Mouse (Mus musculus) ES-CJ7 (cell line): ENCODE measurements around the gene Scn4a.
"Not testable (repeated sequence)": the region's sequence is repeated elsewhere in the genome, so short reads cannot be mapped to it uniquely, and the experiment has no call there.

Experiments used
- DNase-seq: peaks from one replicate; pipeline ENCODE4 v3.0.0; 2011; ENCODE audit warnings: low read depth, low spot score

The Scn4a gene

DNA sequence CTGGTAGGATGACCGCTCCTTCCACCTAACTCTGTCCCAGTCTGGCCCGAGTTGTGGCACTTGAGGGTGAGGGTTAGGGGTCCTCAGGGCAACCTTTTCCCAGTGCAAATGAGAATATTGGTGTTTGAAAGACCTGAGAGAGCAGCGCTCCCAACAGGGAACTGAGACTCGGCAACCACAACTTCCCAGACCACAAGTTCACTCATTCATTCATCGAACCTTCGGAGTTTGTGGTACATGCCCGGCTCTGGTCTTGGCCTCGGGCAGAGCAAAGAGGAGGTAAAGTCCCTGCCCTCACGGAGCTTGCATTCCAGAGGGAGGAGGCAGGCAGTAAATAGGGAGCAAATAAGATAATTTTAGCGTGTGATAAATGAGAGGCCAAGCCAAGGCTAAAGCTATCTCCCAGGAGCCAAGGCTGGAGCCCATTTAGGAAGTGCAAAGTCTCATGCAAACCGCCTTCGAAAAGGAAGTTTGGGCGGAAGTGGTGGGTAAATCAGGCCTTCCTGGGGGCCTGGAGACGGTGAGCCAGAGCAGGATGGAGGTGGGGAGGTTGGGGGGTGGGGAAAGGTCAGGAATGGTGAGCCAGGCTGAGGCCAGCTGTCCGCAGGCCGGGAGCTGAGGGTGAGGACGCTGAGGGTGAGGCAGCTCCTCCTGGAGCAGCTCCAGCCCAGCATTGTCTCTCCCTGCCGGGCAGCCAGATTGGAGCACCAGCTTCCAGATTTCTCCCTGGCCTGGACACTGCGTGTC lies 2.5 kb upstream of the Scn4a start:
- DNase-seq: no peak

GRCm38 (mm10) chr11:106354181-106354580 lies 1.1 kb upstream of the Scn4a start:
- no peak for DNase-seq

- no peak for DNase-seq
Measured at GRCm38 (mm10) chr11:106351941-106352340, 1.1 kb downstream of the Scn4a start.

GRCm38 (mm10) chr11:106351253-106351652 lies 1.8 kb downstream of the Scn4a start:
- DNase-seq: no peak

- DNase-seq: no peak
Measured at GRCm38 (mm10) chr11:106350853-106351252, 2.2 kb downstream of the Scn4a start.

DNA sequence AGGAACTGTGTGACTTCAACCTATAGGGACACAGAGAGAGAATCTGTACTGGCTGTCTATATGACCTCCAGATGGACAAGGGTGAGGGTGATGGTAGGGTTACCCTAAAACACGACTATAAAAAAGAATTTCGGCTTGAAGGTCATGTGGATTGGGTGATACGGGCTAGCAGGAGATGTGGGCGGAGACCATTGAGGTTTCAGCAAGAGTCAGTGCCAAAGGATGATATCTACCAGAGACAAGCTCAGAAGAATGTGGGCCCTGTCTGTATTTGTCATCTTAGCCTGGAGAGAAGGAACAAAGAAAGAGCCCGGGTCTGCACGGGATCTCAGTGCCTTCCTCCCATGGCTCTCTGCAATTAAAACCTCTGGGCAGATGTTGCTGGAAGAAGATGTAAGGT lies 3.3 kb downstream of the Scn4a start:
- no peak for DNase-seq

DNA sequence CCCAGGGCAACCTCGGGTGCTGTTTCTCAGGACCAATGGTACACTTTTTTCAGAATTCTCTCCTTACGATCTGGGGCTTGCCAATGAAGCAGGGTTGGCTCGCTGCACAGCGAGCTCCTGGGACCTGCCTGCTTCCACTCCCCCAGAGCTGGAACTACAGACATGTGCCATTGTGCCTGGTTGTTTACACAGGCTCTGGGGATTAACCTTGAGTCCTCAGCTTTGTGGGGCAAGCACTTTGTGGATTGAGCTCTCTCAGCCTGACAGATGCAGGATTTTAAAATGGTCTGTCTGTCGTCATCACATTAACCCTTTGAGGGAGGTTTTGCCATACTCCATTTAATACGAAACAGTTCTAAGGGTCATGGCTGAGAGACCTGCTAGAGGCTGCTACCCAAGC lies 8.2 kb downstream of the Scn4a start:
- DNase-seq: no peak

DNA sequence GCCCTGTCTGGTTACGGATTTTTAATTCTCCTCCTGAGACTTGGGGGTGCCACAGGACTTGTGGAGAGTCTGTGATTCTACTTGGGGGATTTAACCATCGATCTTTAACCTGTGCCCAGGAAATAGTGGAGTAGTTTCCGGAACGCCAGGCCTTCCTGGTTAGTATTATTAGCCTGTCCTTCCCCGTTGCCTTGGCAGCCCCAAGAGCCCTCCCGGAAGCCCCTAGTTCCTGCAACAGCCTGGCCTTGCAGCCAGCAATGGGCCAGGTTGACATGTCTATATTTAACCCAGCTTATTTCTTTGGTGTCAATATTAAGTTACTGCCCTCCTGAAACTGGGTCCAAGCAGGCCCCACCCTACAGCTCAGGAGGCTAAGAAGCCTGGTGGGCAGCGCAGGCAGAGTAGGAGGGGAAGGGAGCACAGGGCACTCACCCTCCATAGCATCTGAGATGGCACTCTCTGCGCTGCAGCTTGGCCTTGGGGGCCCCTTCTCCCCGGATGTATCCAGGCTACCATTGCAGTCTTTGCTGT lies 12.0 kb downstream of the Scn4a start:
- DNase-seq: no peak

DNA sequence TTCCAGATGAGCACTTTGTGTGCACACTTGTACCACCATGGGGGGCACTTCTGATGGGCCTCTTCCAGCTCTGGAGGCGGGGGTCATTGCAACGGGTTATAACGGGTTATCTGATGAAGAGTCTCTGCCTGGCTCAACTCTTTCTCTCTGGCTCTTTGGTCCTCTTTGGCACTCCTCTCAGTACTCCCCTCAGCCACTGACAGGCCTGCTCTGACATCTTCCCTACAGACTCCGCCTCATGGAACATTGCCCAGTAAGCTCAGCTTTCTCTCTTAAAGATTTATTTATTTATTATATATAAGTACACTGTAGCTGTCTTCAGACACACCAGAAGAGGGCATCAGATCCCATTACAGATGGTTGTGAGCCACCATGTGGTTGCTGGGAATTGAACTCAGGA lies 13.8 kb downstream of the Scn4a start:
- DNase-seq: not testable (repeated sequence)

DNA sequence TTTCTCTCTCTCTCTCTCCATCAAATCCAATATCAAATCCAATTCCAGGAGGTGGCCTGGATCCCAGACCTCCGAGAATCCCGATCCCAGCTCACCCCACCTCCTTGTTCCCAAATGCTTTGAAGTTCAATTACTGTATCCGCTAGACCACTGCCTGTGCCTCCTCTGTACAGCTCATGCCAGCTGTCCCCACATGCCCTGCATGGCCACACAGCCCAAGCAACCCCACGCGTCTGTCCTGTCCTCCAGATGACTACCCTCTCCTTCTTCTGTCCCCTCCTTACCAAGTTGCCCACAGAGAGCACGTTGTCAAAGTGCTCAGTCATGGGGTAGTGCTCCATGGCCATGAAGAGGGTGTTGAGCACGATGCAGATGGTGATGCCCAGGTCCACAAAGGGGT lies 14.2 kb downstream of the Scn4a start:
- DNase-seq: no peak

DNA sequence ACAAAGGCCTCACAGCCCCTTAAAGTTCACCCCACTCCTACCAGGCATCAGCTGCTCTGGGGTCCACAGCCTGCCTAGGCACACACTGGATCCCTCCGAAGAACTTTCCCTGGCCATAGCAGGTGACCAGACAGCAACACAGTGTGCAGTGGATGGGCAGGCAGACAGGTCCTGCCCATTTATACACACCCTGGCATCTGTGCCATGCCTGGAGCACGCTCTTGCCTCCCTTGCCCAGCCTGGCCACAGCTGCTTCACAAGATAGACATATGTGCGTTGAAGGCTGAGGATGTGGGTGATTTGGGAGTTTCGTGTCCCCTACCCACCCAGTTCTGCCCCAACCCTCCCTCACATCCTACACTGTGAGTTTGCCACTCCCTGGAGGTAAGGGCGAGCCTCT lies 15.1 kb downstream of the Scn4a start:
- no peak for DNase-seq

DNA sequence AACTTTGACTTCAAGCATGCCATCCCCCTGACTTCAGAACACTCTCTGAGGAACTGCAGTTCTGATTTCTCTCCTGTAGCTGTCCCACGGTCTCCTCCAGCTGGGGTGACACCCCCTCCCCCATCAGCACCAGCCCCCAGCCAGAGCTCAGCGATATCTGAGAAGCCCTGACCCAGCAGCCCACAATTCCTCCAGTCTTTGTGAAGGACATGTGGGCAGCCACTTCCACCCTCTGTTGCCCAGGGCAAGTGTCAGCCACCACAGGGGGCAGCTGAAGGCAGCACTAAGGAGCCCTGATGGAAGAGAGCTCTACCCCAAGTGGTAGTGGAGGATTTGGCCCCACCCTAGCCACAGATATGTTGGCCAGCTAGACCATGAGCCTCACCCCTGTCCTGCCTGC lies 19.0 kb downstream of the Scn4a start:
- DNase-seq: no peak

DNA sequence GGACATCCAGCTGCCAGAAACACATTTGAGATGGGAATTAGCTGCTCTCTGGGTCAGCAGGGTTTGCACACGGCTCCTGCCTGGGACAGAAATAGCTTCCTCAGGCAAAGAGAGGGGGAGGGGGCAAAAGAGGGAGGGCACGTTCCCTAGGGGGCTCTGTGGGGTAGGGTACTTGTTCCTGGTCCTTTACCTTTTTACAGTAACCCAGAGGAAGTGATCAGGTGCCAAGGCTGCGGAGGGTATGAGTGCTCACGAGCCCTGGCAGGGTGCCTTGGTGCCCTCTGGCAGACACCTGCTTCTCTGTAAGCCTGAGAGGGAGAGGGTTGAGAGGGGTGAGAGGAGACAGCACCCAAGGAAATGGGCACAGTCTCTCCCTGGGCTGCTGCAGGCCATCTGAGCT lies 20.6 kb downstream of the Scn4a start:
- no peak for DNase-seq

GRCm38 (mm10) chr11:106329682-106330081 lies 23.4 kb downstream of the Scn4a start:
- DNase-seq: peak; percentile 70

DNA sequence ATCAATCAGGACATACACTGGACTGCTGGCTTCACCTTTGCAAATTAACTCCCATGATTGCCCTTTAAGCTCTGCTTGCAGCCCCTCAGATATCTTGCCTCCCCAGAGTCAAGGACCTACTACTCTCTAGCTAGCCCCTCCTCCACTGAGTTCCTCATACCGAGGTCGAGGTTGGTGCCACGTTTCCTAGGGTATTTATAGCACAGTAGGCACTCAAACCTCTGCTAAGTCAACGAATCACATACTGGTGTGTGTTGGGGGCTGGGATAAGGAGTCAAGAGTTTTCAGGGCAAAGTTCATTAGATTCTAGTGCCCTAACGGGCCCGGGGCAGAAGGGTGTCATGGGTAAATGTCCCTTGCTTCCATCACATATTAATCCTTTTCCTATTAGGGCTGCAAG lies 24.0 kb downstream of the Scn4a start:
- no peak for DNase-seq

DNA sequence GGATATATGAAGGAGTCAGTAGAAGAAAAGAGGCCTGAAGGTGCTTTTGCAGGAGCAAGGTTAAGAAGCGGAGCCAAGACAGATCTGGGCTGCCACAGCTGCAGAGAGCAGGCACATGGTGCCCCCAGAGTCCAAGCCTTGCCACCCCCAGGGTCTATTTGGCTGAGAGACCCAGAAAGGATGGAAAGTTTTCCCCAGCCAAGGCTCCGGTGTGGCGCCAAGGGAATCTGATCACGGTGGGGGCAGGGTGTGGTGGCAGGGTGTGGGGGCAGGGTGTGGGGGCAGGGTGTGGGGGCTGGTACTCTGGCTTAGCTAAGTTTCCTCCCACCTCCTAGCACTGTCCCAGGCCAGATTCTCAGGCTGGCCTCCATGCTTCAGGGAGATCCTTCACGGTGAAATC lies 24.6 kb downstream of the Scn4a start:
- DNase-seq: no peak

DNA sequence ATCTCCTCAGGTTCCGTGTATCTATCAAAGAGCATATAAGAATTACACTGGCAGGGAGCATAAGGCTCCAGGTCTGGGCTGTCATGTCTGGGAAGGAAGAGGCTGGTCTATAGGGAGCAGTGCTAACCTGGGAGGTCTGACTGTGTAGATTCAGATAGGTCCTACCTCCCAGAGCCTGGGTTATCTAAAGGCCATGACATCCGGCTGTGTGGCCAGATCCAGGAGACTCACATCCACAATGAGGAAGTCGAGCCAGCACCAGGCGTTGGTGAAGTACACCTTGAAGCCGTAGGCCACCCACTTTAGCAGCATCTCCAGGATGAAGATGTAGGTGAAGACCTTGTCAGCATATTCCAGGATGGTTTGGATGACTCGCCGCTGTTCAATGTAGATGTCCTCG lies 26.6 kb downstream of the Scn4a start:
- DNase-seq: no peak

DNA sequence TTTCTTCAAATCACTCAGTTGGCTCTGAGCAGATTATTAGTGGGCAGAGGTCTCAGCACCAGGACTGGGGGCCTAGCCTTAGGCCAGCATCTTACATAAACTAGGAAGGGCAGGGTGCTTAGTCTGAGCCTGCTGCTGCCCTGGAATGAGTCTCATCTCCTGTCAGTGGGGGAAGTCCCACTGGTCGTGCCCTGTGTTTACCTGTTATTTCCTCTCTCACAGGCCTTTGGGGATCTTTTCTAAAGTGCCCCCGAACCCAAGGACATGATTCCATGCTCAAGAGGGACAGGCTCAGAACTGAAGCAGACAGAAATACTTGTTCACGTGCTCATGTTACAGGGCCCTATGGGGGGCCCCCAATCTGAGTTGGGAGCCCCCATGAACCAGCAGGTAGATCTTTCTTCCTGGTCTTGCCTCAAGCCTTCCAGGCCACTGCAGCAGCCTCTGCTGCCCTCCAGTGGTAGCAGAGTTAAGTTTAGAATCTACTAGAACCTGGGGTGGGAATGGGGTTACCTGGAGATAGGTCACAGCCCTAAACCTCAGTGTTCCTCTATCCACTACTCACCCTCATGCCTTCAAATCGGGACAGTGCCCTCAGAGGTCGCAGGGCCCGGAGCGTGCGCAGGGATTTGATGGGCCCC lies 27.4 kb downstream of the Scn4a start:
- DNase-seq: peak; percentile 62

GRCm38 (mm10) chr11:106324858-106325257 lies 28.2 kb downstream of the Scn4a start:
- no peak for DNase-seq

- no peak for DNase-seq
Measured at GRCm38 (mm10) chr11:106318406-106319366, 34.4 kb downstream of the Scn4a start.

DNA sequence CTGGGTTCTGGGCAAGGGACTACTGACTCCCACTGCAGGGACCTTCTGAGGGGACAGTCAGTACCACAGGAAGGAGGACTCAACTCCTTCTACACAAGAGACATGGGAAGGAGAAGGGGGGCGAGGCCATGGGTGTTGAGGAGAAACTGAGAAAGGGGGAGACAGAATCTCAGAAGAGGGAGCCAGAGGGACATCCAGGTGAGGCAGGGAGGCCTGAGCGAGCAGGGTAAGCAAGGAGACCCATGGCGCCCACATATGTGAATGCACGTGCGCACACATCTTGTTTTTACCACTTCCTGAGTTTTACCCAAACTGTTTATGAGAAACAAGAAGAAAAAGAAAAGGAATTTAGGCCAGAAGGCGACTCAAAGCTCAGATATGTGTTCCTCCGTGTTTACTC lies 35.3 kb downstream of the Scn4a start:
- DNase-seq: no peak

GRCm38 (mm10) chr11:106316416-106316815 lies 36.7 kb downstream of the Scn4a start:
- no peak for DNase-seq
